Mouse (Mus musculus) T-helper 17 cell (primary cell): ENCODE measurements around the gene Foxn3.

ENCODE experiments used
- in situ Hi-C, 2 experiments: fragments of 300-600 bp; cut with MboI, MseI; formaldehyde crosslinking; loops; 1 replicate in 1 of 2; 2 replicates in 1 of 2; pipeline ENCODE4 v1.15.1; 2025; ENCODE audit warnings: high pct_unique_total_duplicates in 2 of 2

Gene Foxn3

GRCm38 (mm10) chr12:99303581-99303980 lies 259.8 kb downstream of the Foxn3 start:
- in situ Hi-C loops = no loop called here

DNA sequence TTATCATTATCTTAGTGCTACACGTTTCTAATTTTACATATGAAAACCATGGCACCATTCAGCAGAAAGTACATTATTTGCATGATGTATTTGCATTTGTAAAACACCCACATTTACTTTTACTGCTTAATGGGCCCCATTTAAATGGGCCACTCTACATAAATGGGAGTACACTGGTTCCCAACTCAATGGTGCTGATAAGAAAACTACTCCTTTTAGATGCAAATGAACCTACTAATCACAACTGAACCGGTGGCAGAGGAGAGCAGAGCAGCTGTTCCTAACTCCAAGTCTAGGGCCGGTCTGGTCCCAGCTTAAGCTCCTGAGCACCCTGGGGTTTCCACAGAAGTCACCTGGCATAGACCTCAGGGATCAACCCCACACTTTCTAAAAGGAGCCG lies 263.5 kb downstream of the Foxn3 start:
- in situ Hi-C loops = no loop called here

DNA sequence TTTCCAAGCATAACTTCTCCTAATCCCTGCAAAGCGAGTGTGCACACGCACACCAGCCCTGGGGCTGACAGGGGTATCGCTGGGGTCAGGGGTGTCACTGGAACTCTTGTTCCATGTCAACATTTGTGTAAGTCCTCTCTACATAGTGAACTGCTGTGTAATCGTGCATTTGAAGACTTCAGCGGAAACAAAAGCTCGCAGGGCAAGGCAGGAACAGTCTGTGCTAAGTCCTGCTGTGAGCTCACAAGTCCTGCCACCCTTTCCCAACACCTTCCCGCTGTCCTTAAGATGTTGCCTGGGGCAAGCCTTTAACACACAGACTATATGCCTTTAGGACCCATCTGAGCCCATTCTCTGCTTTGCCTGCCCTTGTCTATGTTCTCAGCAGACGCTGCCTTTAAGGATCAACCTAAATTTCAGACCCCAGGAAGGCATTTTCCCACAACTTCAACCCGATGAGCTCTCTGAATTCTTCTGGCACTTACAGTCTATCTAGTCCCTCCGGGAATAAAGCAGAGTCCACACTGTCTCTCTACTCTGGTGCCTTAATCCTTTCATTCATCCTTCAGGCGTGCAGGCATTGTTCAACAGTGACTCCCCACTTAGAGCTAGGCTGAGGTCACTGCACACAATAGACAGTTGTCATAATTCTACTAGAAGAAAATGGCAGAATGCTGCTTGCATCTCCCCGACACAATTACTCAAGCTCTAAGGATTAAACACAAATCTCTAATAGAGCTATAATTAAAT lies 264.4 kb downstream of the Foxn3 start:
- in situ Hi-C loops = no loop called here

GRCm38 (mm10) chr12:99298242-99298641 lies 265.1 kb downstream of the Foxn3 start:
- in situ Hi-C loops = no loop called here

- in situ Hi-C loops = no loop called here
Measured at GRCm38 (mm10) chr12:99297792-99298191, 265.6 kb downstream of the Foxn3 start.

DNA sequence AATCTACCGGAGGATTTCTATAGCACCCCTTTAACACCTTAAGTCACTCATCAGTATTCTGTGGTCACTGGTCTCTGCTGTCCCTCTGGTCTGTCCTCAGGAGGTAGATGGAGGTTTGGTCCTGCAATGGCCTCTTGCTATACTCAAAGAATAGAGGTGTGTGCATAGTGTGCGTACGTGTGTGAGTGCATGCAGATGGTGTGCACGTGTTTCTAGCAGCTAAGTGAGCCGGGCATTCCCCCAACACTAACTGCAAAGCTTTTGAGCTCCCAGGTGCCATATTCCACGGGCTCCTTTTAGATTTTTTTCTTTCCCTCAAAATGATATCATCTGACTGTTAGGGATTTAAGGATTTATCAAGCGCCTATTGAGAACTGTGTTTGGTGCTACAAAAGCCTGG lies 269.9 kb downstream of the Foxn3 start:
- in situ Hi-C loops = no loop called here

DNA sequence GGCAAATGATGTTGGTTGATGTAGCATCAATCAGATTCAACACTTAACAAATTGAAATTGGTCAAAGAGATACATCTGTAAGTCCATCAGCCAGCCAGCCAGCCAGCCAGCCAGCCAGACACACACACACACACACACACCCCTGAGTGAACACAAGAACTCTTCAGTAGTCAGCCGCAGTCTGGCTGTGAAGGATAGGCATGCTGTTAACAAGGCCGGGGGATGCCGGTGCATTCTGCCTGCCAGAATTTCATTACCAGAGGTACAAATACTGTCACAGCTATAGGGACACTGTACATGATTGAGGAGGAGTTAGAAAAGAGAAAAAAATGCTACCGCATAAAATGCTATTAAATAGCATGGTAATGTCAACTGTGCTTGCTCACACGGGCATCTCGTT lies 271.2 kb downstream of the Foxn3 start:
- in situ Hi-C loops = no loop called here

DNA sequence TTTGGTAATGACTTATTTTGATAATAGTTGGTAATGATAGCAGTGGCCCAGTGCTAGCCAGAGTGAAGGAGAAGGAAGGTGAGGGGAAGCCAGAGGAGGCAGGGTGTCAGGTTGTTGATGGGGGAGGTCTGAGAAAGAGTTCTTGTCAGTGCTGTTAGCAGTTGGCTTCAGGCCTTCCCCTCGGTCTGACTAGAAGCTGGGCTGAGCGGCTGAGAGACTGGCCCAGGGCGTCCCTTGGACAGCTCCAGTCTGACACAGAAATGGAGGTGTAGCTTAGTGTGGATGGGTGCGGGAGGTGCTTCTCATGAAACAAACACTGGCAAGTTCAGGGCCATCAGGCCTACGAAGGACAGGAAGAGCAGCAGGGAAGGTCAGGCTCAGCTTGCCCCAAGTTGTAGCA lies 276.3 kb downstream of the Foxn3 start:
- in situ Hi-C loops = no loop called here

DNA sequence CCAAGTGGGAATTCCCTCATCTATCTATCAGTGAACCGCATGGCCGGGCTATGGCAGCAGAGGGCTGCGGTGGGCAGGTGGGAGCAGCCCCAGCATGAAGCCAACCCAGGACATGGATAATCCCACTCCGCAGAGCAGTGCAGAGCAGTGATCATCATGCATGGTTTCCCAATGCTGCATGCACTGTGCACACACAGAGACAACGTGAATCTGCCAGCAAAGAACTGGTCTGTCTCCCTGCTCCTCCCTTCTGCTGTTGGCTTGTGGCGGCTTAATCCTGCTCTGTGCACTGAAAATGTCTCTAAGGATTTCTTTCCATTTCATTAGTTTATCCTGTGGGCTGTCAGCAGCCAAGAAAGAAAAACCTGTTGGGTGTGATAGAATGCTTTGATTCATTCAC lies 276.7 kb downstream of the Foxn3 start:
- in situ Hi-C loops = no loop called here

- in situ Hi-C loops = no loop called here
Measured at GRCm38 (mm10) chr12:99285656-99286055, 277.7 kb downstream of the Foxn3 start.

- in situ Hi-C loops = no loop called here
Measured at GRCm38 (mm10) chr12:99285199-99285598, 278.2 kb downstream of the Foxn3 start.

- in situ Hi-C loops = no loop called here
Measured at GRCm38 (mm10) chr12:99284419-99285069, 278.8 kb downstream of the Foxn3 start.

DNA sequence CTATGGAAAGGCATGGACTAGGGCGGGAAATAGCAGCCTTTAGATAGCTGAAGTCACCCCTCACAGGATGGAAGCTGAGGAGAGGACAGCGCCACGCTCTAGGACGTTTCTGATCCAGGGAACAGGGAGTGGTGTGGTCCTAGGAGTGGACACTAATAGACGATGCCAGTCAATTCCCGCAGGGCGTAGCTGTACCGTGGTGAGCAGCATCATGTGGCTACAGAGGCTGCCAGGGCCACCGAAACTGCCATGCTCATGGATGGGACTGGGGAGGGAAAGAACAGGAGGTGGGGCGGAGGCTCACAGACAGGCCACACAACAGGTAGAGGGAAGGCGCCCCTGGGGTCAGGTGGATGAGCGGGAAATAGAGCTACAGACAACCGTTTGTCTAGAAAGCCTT lies 282.6 kb downstream of the Foxn3 start:
- in situ Hi-C loops = no loop called here

GRCm38 (mm10) chr12:99280291-99280690 lies 283.1 kb downstream of the Foxn3 start:
- in situ Hi-C loops = no loop called here

- in situ Hi-C loops = no loop called here
Measured at GRCm38 (mm10) chr12:99279426-99279825, 284.0 kb downstream of the Foxn3 start.

- in situ Hi-C loops = no loop called here
Measured at GRCm38 (mm10) chr12:99274589-99274988, 288.8 kb downstream of the Foxn3 start.

DNA sequence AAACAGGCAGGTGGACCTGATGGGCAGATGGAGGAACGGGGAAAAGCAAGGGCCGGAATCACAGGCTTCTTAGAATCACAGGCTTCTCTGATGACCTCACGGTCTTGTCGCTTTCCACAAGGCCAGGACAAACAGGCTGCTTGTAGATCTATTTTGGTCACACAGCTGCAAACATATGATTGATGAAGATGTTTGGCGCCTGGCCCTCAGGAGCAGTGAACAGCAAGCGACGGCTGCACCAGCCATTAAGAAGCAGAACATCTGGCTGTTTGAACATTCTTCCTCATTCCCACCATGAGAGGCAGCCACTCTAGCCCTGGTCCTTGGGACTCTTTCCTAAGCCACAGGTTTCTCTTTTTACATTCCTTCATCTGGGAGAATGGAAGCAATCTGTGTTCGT lies 294.0 kb downstream of the Foxn3 start:
- in situ Hi-C loops = no loop called here

DNA sequence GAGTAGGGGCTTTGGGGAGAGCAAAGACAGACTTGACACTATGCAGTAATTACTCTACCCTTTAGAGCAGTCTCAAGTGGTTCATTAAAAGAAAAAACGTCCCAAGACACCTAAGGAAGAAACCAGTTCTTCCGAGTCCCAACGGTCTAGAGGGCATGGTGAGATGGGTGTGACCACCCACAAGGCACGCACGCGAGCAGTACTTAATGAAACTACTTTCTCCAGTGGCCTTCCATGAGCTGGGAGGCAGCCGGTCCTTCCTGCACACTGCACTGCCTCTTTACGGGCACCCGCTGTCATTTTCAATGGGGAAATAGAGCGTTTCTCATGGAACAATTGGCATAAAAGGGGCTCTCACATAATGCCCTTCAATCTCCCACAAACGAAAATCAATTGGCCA lies 294.4 kb downstream of the Foxn3 start:
- in situ Hi-C loops = no loop called here

DNA sequence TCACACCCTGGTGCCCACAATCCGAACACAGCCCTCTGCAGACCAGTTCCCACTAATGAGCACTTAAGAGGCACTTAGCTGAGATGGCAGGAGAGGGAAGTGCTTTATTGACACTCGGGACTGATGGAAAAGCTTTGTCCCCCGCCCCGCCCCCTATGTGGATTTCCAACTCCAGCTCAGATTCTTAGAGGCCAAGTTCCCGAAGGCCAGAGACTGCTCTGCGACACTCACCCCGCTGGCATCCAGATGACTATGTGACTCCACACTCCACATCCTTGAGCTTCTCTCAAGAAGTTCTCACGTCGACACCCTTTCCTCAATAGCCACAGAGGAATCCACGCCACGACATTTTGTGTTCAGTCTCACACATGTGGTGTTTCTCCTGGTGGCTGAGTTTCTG lies 295.6 kb downstream of the Foxn3 start:
- in situ Hi-C loops = no loop called here

DNA sequence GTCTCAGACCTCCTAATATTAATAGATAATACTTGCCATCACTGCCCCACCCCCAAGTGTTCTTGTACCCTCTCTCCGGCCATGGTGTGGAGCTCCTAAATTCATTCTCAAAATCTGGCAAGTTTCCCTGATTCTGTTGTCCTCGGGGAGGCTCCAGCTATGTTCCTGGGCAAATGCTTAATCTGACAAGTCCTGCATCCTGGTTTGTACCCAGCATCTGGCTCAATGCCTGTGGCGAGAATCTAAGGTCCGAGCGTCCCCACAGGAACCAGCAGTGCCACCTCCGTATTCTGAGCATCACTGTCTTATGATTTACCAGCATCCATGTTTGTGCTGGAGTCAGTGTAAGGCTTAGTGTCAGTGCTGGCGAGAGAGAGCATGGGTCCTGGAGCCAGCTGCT lies 296.9 kb downstream of the Foxn3 start:
- in situ Hi-C loops = no loop called here

DNA sequence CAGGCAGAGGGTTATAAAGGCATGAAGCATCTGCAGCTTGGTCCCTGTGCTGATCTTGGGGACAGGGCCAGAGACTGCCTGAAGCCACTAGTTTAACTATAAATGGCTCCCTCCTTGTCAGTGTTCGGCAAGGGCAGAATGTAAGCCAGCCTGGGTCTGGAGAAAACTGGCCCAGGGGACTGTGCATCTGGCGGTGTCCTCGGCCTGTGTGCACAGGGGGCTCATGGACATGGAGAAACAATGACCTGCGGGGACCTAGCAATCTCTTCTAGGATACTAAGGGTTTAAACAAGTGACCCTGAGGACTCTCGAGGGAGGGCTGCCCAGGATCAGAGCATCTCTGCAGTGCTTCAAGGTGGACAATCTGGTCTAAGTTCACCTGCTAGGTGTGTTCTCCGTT lies 297.6 kb downstream of the Foxn3 start:
- in situ Hi-C loops = no loop called here

- in situ Hi-C loops = no loop called here
Measured at GRCm38 (mm10) chr12:99264386-99264785, 299.0 kb downstream of the Foxn3 start.

- in situ Hi-C loops = no loop called here
Measured at GRCm38 (mm10) chr12:99263592-99264335, 299.6 kb downstream of the Foxn3 start.
